Mouse (Mus musculus) testis, adult 2 months (tissue): ENCODE data around the gene Cfap97d2. TPM values are rescaled to one million over a fixed set of nuclear protein-coding genes. Genes with fewer than 3 reads are reported as not detected.

ENCODE experiments used
- H3K27ac ChIP-seq: fragments of 200-500 bp; 2 replicates; pipeline ENCODE4 v1.5.1; 2012; ENCODE audit warnings: low read depth, low read length; ENCODE audit not compliant: control insufficient read depth, insufficient read depth
- H3K27me3 ChIP-seq: fragments of 200-500 bp; 2 replicates; pipeline ENCODE4 v1.6.1; 2012; ENCODE audit warnings: mild to moderate bottlenecking, low read length, moderate library complexity; ENCODE audit not compliant: control insufficient read depth, insufficient read depth
- H3K36me3 ChIP-seq: fragments of 200-500 bp; 2 replicates; pipeline ENCODE4 v1.6.1; 2012; ENCODE audit warnings: mild to moderate bottlenecking, low read length; ENCODE audit not compliant: control insufficient read depth, insufficient read depth
- H3K4me1 ChIP-seq: fragments of 200-500 bp; 2 replicates; pipeline ENCODE4 v1.6.1; 2012; ENCODE audit warnings: low read length; ENCODE audit not compliant: control insufficient read depth, insufficient read depth
- H3K4me3 ChIP-seq: fragments of 200-500 bp; 2 replicates; pipeline ENCODE4 v1.5.1; 2012; ENCODE audit warnings: low read depth, mild to moderate bottlenecking, low read length, moderate library complexity, mixed read lengths; ENCODE audit not compliant: control insufficient read depth
- CTCF ChIP-seq: fragments of 200-500 bp; IDR thresholded peaks from 2 replicates; pipeline ENCODE4 v1.5.1; 2012; ENCODE audit warnings: low read depth, mild to moderate bottlenecking, inconsistent platforms, low read length, moderate library complexity; ENCODE audit not compliant: control insufficient read depth, insufficient read depth, insufficient replicate concordance
- POLR2A ChIP-seq: fragments of 200-500 bp; IDR thresholded peaks from 2 replicates; pipeline ENCODE4 v1.6.1; 2012; ENCODE audit warnings: low read depth, mild to moderate bottlenecking, inconsistent platforms, low read length, moderate library complexity; ENCODE audit not compliant: control insufficient read depth
- polyA plus RNA-seq: library from polyadenylated mRNA; depleted of rRNA; stranded (reverse); fragments of >200 nt; gene quantifications from 2 replicates; pipeline ENCODE4 v1.2.3, GENCODE M21; 2012

The Cfap97d2 gene
- polyA plus RNA-seq, 1 experiment: 1.8 TPM

DNA sequence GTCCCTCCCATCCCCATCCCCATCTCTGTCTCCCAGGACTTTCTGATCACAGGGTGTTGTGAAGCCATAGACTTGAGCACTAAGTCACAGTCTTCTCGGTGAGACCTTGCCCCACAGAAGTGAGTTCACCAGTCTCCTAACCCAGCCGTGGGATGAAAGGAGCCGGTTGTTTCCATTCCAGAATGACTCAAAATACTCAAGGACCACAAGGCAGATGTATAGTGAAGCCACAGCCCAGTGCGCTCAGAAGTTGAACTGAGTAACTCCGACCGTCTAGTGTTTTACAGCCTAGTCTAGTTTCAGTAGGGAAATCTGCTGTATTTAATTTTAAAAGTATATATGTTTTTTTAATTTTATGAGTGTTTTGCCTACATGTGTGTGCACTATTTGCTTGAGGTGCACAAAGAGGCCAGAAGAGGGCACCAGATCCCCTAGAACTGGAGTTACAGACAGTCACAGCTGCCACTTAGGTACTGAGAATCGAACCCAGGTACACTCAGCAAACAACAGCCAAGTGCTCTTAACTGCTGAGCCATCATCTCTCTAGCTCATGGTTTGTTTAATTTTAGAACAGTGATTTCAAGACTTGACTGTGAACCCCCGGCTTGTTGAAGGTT is 18.5 kb upstream of the Cfap97d2 start:
- Histone ChIP-seq H3K27ac (no peak overlapping the region), H3K36me3 (no peaks in the 10 kb centered on the region), H3K4me1 (peaks cover 5% of the 10 kb centered on the region; the same call in 1 of the 2 replicates), H3K4me3 (no peak overlapping the region), H3K27me3 (no peaks in the 10 kb centered on the region)
- TF ChIP-seq CTCF (no peak), POLR2A (no peak)

DNA sequence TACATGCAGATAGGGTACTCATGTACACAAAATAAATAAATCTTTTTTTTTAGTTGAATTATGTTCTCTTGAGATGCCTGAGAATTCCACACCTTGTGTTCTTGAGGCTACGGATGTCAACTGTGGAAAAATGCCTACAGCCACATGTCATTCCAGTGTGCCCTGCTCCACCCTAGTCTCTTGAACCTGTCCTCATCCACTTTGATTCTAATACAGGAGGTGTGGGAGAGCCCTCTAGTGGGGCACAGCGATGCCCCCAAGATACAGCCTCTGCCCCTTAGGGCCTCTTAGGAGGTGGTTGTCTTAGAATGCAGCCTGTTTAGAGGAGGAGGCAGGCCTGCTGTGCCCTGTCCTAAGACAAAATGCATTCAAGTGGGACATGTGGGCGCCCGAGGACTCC is 17.7 kb upstream of the Cfap97d2 start:
- H3K36me3 ChIP-seq: no peaks in the 10 kb centered on the region
- no peak overlapping the region for H3K27ac ChIP-seq
- peaks cover 5% of the 10 kb centered on the region; the same call in 1 of the 2 replicates for H3K4me1 ChIP-seq
- H3K4me3 ChIP-seq: no peak overlapping the region
- TF ChIP-seq CTCF (no peak), POLR2A (no peak)
- H3K27me3 ChIP-seq: no peaks in the 10 kb centered on the region

GRCm38 (mm10) chr8:13688461-13688860 is 17.2 kb upstream of the Cfap97d2 start:
- TF ChIP-seq POLR2A: no peak
- no peak for TF ChIP-seq CTCF
- Histone ChIP-seq H3K27me3 (no peaks in the 10 kb centered on the region), H3K4me1 (peaks cover 5% of the 10 kb centered on the region; the same call in 1 of the 2 replicates), H3K27ac (no peak overlapping the region), H3K4me3 (no peak overlapping the region), H3K36me3 (no peaks in the 10 kb centered on the region)

DNA sequence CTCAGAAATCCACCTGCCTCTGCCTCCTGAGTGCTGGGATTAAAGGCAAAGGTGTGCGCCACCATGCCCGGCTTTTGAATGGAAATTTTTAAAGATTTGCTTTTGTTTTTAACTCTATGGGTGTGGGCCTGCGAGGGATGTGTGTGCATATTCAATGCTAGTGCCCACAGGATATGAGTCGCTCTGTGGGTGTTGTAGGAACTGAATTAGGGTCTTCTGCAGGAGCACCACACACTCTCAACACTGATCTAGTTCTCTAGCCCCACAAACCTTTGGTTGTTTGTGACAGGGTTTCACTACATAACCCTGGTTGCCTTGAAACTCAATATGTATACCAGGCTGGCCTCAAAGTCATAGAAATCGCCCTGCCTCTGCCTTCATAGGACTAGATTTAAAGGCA is 16.4 kb upstream of the Cfap97d2 start:
- Histone ChIP-seq H3K27ac (no peak overlapping the region), H3K36me3 (no peaks in the 10 kb centered on the region)
- TF ChIP-seq CTCF: no peak
- no peak for TF ChIP-seq POLR2A

DNA sequence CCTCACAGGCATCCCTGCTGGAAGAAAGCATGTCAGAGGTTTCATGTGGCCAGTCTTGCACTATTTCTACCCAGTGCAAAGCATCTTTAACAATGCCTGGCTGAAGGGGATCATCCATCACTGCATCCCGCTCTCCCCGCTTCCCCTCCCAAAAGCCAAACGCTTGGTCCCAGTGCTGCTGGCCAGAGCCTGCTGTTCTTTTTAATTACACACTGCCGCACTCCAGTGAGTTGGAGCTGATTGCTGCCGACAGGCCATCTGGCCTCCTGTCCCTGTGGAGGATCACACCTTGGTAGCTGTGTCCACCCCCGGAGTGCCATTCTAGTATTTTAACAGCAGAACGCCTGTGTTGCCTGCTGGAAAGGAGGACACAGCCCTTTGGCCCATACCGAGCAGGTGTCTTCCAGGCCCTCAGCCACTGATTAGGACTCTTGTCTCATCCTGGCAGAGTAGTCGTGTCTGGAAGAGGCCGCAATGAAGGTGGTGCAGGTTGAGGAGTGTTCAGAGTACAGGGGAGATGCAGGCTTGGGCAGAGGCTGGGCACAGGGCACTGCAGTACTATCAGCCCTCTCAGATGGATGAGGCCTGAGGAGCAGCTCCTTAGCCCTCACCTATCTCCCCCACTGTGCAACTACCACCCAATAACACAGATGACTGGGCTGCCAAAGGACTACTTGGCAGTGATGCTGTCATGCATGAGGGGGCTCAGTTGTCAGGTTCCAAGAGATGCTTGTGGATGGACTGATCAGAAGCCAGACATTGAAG is 13.2 kb upstream of the Cfap97d2 start:
- no peaks in the 10 kb centered on the region for H3K27me3 ChIP-seq
- no peak for TF ChIP-seq CTCF
- TF ChIP-seq POLR2A: no peak
- H3K4me3 ChIP-seq: no peak overlapping the region
- no peak overlapping the region for H3K27ac ChIP-seq
- no peaks in the 10 kb centered on the region for H3K36me3 ChIP-seq
- H3K4me1 ChIP-seq: peaks cover 6% of the 10 kb centered on the region

More for the DNA sequence above, 16.4 kb upstream of the Cfap97d2 start:
- H3K27me3 ChIP-seq: no peaks in the 10 kb centered on the region
- H3K4me1 ChIP-seq: peaks cover 4% of the 10 kb centered on the region; the same call in 1 of the 2 replicates
- no peak overlapping the region for H3K4me3 ChIP-seq

DNA sequence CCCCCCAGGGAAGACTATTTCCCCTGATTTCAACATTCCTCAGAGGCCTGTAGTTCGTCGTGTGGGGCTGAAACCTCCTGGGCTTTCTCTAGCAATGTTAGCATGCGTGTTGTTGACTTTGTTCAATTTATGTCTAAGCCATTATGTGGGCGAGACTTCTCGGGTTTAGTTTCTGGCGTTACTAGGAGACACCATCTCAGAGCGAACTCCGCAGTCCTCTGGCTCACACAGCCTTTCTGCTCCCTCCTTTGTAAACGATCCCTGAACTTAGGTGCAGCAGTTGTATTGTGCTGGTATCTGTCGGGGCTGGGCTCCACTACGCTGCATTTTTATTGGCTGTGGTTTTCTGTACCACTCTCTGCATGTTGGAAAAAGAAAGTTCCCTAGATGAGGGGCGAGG is 11.0 kb upstream of the Cfap97d2 start:
- H3K4me1 ChIP-seq: peaks cover 6% of the 10 kb centered on the region
- H3K36me3 ChIP-seq: no peaks in the 10 kb centered on the region
- H3K4me3 ChIP-seq: no peak overlapping the region
- no peaks in the 10 kb centered on the region for H3K27me3 ChIP-seq
- H3K27ac ChIP-seq: no peak overlapping the region
- TF ChIP-seq CTCF: no peak

DNA sequence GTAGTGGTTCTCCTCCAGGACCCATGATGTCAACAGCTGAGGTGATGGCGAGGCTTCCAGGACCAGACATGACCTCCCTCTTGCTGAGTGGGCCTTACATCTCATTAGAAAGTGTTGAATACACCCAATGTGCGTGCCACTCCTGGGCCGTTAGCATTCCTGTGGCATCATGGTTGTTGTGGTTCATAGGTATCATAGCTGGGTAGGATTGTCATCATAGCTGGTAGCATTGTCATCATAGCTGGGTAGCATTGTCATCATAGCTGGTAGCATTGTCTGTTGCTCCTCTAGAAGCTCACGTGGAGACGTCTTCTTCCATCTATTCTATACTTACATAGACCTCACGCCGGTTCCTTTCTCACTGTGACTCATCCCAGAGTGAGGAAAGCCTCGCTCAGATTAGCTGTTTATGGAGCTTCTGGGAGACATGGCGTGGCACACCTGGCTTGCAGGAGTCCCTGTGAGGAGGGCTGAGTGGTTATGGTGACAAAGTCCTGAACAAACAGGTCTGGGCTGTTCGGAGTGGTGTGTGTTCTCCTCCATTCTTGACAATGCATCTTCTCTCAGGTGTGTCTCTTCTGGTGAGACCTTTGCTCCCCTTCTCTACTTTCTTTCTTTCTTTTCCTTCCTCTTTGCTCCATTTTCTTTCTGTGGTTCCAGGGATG is 10.4 kb upstream of the Cfap97d2 start:
- Histone ChIP-seq H3K27ac (no peak overlapping the region), H3K4me3 (no peak overlapping the region), H3K36me3 (no peaks in the 10 kb centered on the region), H3K27me3 (no peaks in the 10 kb centered on the region), H3K4me1 (peaks cover 7% of the 10 kb centered on the region)
- no peak for TF ChIP-seq CTCF
- TF ChIP-seq POLR2A: no peak
